Mouse (Mus musculus) spleen, adult 2 months (tissue): ENCODE results near the gene Xylt2. TPM values are rescaled to one million over a fixed set of nuclear protein-coding genes. Genes with fewer than 3 reads are reported as not detected.
A peak's percentile ranks its signal among the peaks of the same experiment; 100 is the strongest.

Experiments used
- DNase-seq, 2 experiments: peaks; one replicate each; pipeline versions ENCODE4 v3.0.0 to v3.0.0-alpha.2; 2012 to 2021; ENCODE audit warnings: low spot score in 2 of 2, low read depth in 1 of 2
- H3K27ac ChIP-seq: fragments of 200-500 bp; 2 replicates; pipeline ENCODE4 v1.5.1; 2012; ENCODE audit warnings: low read length, inconsistent platforms; ENCODE audit not compliant: insufficient read depth
- H3K27me3 ChIP-seq: fragments of 200-500 bp; 2 replicates; pipeline ENCODE4 v1.6.1; 2012; ENCODE audit warnings: mild to moderate bottlenecking, moderate library complexity, low read length, inconsistent platforms; ENCODE audit not compliant: control insufficient read depth, insufficient read depth
- H3K36me3 ChIP-seq: fragments of 200-500 bp; 2 replicates; pipeline ENCODE4 v1.6.1; 2012; ENCODE audit warnings: mild to moderate bottlenecking, low read length, inconsistent platforms; ENCODE audit not compliant: control insufficient read depth, insufficient read depth
- H3K4me1 ChIP-seq: fragments of 200-500 bp; 2 replicates; pipeline ENCODE4 v1.6.1; 2011; ENCODE audit warnings: inconsistent platforms; ENCODE audit not compliant: control insufficient read depth, insufficient read depth, insufficient read length
- H3K4me3 ChIP-seq: fragments of 200-500 bp; 2 replicates; pipeline ENCODE4 v1.5.1; 2011; ENCODE audit warnings: mild to moderate bottlenecking, inconsistent platforms; ENCODE audit not compliant: insufficient read depth, insufficient read length; ENCODE audit errors: extremely low read depth
- CTCF ChIP-seq: fragments of 200-500 bp; IDR thresholded peaks from 2 replicates; pipeline ENCODE4 v1.5.1; 2011; ENCODE audit warnings: mild to moderate bottlenecking, inconsistent platforms; ENCODE audit not compliant: insufficient read depth, insufficient read length, insufficient replicate concordance; ENCODE audit errors: extremely low read depth
- POLR2A ChIP-seq: fragments of 200-500 bp; IDR thresholded peaks from 2 replicates; pipeline ENCODE4 v1.6.1; 2011; ENCODE audit warnings: low read depth, low read length, inconsistent platforms
- WGBS: fragments of 180-500 bp; shearing (Covaris S2); methylation state at CpG from one replicate; pipeline ENCODE4 v1.1.7; 2018; 5-methylcytosine and 5-hydroxymethylcytosine counted together
- polyA plus RNA-seq: library from polyadenylated mRNA; depleted of rRNA; stranded (reverse); fragments of >200 nt; gene quantifications from 2 replicates; pipeline ENCODE4 v1.2.3, GENCODE M21; 2012

Gene Xylt2
- polyA plus RNA-seq, 1 experiment: 25.7 TPM

GRCm38 (mm10) chr11:94632988-94633387 is 44.3 kb downstream of the Xylt2 start:
- H3K4me3 ChIP-seq: no peak overlapping the region

GRCm38 (mm10) chr11:94631969-94632368 is 45.3 kb downstream of the Xylt2 start:
- Histone ChIP-seq H3K4me1 (peaks cover 6% of the 10 kb centered on the region; the same call in 1 of the 2 replicates), H3K4me3 (no peak overlapping the region), H3K27ac (no peak overlapping the region), H3K36me3 (peaks cover 35% of the 10 kb centered on the region), H3K27me3 (no peaks in the 10 kb centered on the region)
- TF ChIP-seq POLR2A (no peak), CTCF (no peak)
- DNase-seq: no peak
- WGBS: 95% methylated on average over 5 of the region's 5 CpGs

More at GRCm38 (mm10) chr11:94632988-94633387, 44.3 kb downstream of the Xylt2 start:
- peaks cover 6% of the 10 kb centered on the region; the same call in 1 of the 2 replicates for H3K4me1 ChIP-seq
- no peaks in the 10 kb centered on the region for H3K27me3 ChIP-seq
- H3K27ac ChIP-seq: no peak overlapping the region
- TF ChIP-seq POLR2A (no peak), CTCF (no peak)
- peaks cover 39% of the 10 kb centered on the region for H3K36me3 ChIP-seq
- 95% methylated on average over 8 of the region's 8 CpGs for WGBS
- DNase-seq: no peak

DNA sequence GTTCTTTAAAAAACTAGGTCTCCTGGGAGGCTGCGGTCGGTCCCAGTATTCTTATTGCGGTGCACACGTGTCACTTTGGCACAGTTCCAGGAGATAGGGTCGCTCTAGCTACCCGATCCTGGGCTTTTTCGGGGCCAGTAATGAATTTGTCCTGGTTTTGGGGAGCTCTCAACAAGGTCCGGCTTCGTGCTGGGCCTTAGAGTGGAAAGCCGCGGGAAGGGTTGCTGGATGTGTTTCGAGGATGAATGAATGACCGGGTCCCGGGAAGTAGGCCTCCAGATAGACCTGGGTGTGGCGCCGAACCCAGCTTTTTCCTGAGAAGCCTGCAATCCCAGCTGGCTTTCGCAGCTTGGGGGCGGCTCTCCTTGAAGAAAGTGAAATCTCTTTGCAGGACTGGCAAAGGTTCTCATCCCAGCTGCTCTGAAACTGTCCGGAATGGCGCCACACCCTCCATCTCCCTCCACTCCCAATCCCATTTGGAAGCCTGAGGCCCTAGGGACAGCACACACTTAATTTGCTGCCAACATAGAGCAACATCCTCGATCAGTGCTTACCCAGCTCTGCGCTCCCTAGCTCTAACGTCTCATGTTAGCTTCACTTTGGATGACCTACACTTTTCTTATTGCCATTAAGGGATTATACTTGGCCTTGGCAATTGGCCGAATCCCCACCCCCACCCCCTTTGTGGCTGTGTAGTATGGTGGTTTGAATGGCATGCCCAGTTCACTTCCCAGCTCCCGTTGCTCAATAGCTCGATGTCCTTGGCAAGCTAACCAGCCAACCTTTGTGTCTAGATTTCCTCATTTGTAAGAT is 46.9 kb downstream of the Xylt2 start:
- H3K27ac ChIP-seq: no peak overlapping the region
- peak in 1 of 2 experiments; percentile 8 for DNase-seq
- 15% methylated on average over 26 of the region's 26 CpGs for WGBS
- H3K4me1 ChIP-seq: peaks cover 6% of the 10 kb centered on the region; the same call in 1 of the 2 replicates
- H3K4me3 ChIP-seq: peak overlapping the region; percentile 74
- no peaks in the 10 kb centered on the region for H3K27me3 ChIP-seq
- TF ChIP-seq CTCF: no peak
- no peak for TF ChIP-seq POLR2A
- H3K36me3 ChIP-seq: peaks cover 22% of the 10 kb centered on the region

DNA sequence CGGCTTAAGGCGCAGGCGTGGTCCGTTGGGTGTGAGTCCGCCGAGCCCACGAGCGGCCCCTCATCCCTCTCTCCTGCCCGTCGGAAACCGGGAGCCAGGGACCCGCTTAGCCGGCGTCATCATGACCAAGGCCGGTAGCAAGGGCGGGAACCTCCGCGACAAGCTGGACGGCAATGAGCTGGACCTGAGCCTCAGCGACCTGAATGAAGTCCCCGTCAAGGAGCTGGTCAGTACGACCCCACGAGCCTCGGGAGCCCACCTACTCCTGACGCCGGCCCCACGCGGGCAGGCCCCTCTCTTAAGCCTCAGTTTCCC is 47.5 kb downstream of the Xylt2 start:
- no peak for DNase-seq
- Histone ChIP-seq H3K36me3 (peaks cover 19% of the 10 kb centered on the region), H3K4me1 (peaks cover 6% of the 10 kb centered on the region; the same call in 1 of the 2 replicates), H3K27ac (peak overlapping the region; percentile 37), H3K27me3 (no peaks in the 10 kb centered on the region), H3K4me3 (peak overlapping the region; percentile 74)
- WGBS: 0% methylated on average over 25 of the region's 28 CpGs
- no peak for TF ChIP-seq POLR2A
- TF ChIP-seq CTCF: no peak

- Histone ChIP-seq H3K27me3 (no peaks in the 10 kb centered on the region), H3K4me1 (peaks cover 6% of the 10 kb centered on the region; the same call in 1 of the 2 replicates), H3K36me3 (peaks cover 14% of the 10 kb centered on the region), H3K27ac (peak within 1 kb of the TSS; percentile 49), H3K4me3 (peak within 1 kb of the TSS; percentile 74)
- DNase-seq: peak; percentile 78 to 93
- TF ChIP-seq POLR2A: peak; percentile 70
- TF ChIP-seq CTCF: peak; percentile 98
- 4% methylated on average over 26 of the region's 41 CpGs for WGBS
Measured at GRCm38 (mm10) chr11:94629199-94629883, 48.0 kb downstream of the Xylt2 start, which contains the start of gene Lrrc59. Gene Lrrc59 (plus strand): TSS chr11:94629767.

- no peak for DNase-seq
- TF ChIP-seq POLR2A (no peak), CTCF (no peak)
- Histone ChIP-seq H3K36me3 (no peaks in the 10 kb centered on the region), H3K27ac (no peak overlapping the region), H3K27me3 (no peaks in the 10 kb centered on the region), H3K4me3 (no peak overlapping the region), H3K4me1 (no peaks in the 10 kb centered on the region)
- WGBS: 14% methylated on average over 2 of the region's 2 CpGs
Measured at GRCm38 (mm10) chr11:94622162-94622561, 55.2 kb downstream of the Xylt2 start.

DNA sequence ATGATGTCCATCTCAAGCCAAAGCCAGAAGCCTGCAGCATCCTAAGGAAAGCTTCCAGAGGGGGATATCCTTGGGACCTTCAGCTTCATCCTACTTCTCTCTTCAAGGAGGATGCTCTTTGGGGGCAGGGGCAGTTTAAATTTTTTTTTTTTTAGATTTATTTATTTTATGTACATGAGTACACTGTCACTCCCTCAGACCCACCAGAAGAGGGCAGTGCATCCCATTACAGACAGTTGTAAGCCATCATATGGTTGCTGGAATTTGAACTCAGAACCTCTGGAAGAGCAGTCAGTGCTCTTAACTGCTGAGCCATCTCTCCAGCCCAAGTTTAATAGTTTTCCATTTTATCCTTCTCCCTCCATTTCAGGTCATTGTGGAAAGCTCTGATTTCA is 55.9 kb downstream of the Xylt2 start:
- H3K4me1 ChIP-seq: no peaks in the 10 kb centered on the region
- H3K27ac ChIP-seq: no peak overlapping the region
- TF ChIP-seq CTCF: no peak
- no peak for TF ChIP-seq POLR2A
- H3K4me3 ChIP-seq: no peak overlapping the region
- no peak for DNase-seq
- no peaks in the 10 kb centered on the region for H3K36me3 ChIP-seq
- H3K27me3 ChIP-seq: no peaks in the 10 kb centered on the region
